Mouse (Mus musculus) intestine, embryonic 16.5 days (tissue): ENCODE measurements around the gene Ccdc177. TPM values are rescaled to one million over a fixed set of nuclear protein-coding genes. Genes with fewer than 3 reads are reported as not detected.

ENCODE experiments used
- ATAC-seq: fragments of 200-750 bp; cut with Nextera tagmentation; 2 replicates; pipeline ENCODE4 v1.8.0; 2017; ENCODE audit warnings: moderate TSS enrichment, moderate library complexity
- H3K27ac ChIP-seq: fragments of 300-500 bp; sonication (generic); 2 replicates; pipeline ENCODE4 v1.5.1; 2014; ENCODE audit warnings: mild to moderate bottlenecking, low read length
- H3K27me3 ChIP-seq: fragments of 300-500 bp; sonication (generic); replicated peaks from 2 replicates; pipeline ENCODE4 v1.6.1; 2014; ENCODE audit warnings: low read length, control low read depth, mixed read lengths; ENCODE audit not compliant: control insufficient read depth, insufficient read depth
- H3K36me3 ChIP-seq: fragments of 300-500 bp; sonication (generic); 2 replicates; pipeline ENCODE4 v1.6.1; 2014; ENCODE audit warnings: low read length, control low read depth; ENCODE audit not compliant: control insufficient read depth, insufficient read depth
- H3K4me1 ChIP-seq: fragments of 300-500 bp; sonication (generic); 2 replicates; pipeline ENCODE4 v1.6.1; 2014; ENCODE audit warnings: low read length, control low read depth, mixed read lengths; ENCODE audit not compliant: control insufficient read depth, insufficient read depth
- H3K4me2 ChIP-seq: fragments of 300-500 bp; sonication (generic); 2 replicates; pipeline ENCODE4 v1.6.1; 2014; ENCODE audit warnings: low read depth, low read length, control low read depth
- H3K4me3 ChIP-seq: fragments of 300-500 bp; sonication (generic); 2 replicates; pipeline ENCODE4 v1.5.1; 2014; ENCODE audit warnings: mild to moderate bottlenecking, low read length
- H3K9ac ChIP-seq: fragments of 300-500 bp; sonication (generic); 2 replicates; pipeline ENCODE4 v1.6.1; 2014; ENCODE audit warnings: low read depth, low read length
- H3K9me3 ChIP-seq: fragments of 300-500 bp; sonication (generic); 2 replicates; pipeline ENCODE4 v1.6.1; 2016; ENCODE audit warnings: low read length, control low read depth; ENCODE audit not compliant: control insufficient read depth
- WGBS: fragments of 180-500 bp; shearing (Covaris S2); extraction: QIAGEN DNeasy Blood & Tissue Kit; methylation state at CpG from one replicate; pipeline ENCODE4 v1.1.7; 2014; 5-methylcytosine and 5-hydroxymethylcytosine counted together
- polyA plus RNA-seq: library from polyadenylated mRNA; unstranded; fragments of >200 nt; fragmentation: Nextera tagmentation; extraction: Ambion mirVana; gene quantifications from 2 replicates; pipeline ENCODE4 v1.2.1, GENCODE M21; 2015

Ccdc177 gene
- polyA plus RNA-seq, 1 experiment from 2014 or later: 0.02 TPM

DNA sequence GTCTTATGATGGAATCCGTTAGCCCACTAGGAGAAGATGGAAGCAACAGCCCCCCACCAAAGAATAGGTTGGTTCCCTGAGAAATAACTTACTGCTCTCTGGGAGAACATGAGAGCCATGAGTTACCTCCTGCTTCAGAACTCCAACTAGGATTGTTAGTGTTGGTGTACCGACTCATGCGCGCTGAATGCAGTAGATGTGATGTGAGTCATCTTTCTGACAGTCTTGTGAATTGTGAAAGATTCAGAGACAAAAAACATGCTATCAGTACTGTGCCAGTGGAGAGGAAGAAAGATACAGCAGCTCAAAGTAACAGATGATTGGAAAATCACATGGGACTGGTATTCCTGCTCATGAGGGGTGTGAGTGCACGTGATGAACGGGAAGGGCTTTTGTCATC lies 8.9 kb downstream of the Ccdc177 start:
- no peaks in the 10 kb centered on the region for H3K36me3 ChIP-seq
- WGBS: 87% methylated on average over 6 of the region's 6 CpGs

DNA sequence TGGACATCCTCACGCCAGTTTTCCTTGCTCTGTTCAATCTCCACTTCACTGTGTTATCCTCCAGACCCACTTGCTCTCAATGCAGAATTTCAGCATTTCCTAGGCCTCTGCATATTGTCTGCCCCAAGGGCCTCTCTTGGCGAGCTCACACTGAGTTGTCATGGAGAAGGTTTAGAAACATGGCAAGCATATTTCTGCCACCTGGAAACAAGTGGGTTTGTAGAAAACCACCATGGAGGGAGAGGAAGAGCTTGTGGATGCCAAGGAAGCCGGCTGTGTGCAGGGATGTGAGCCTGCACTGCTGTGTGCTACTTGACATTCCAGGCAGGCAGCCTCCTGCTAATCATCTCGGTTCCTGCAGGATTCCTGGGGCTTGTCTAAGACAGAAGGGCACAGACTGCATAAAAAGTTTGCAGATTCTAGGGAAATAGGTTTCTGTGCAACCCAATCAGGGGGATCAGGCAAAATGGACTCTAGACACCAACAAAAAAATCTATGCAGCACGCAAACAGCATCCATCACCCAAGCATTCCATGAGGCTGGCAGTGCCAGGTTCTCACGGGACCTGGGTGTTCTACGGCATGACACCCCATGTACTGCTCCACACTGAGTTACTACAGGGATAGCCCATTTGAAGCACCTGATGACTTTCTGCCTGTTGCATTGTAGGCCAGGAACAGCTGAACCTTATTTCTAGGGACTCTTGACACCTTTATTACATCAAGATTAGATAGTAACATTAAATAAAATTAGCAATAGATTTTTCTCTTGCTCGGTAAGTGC lies 14.3 kb downstream of the Ccdc177 start:
- no peaks in the 10 kb centered on the region for H3K36me3 ChIP-seq
- H3K4me3 ChIP-seq: no peak overlapping the region
- no peaks in the 10 kb centered on the region for H3K9me3 ChIP-seq
- H3K4me2 ChIP-seq: no peak overlapping the region
- H3K4me1 ChIP-seq: no peaks in the 10 kb centered on the region
- H3K27me3 ChIP-seq: no peaks in the 10 kb centered on the region; the same call in 1 of the 2 replicates
- ATAC-seq: no peak
- H3K27ac ChIP-seq: peak overlapping the region; percentile 21; the same call in 1 of the 2 replicates
- H3K9ac ChIP-seq: no peak overlapping the region
- 55% methylated on average over 8 of the region's 8 CpGs for WGBS

More for the DNA sequence above, 8.9 kb downstream of the Ccdc177 start:
- Histone ChIP-seq H3K27ac (no peak overlapping the region), H3K9ac (no peak overlapping the region), H3K27me3 (peaks cover 17% of the 10 kb centered on the region), H3K4me2 (no peak overlapping the region), H3K4me3 (no peak overlapping the region), H3K9me3 (no peaks in the 10 kb centered on the region), H3K4me1 (no peaks in the 10 kb centered on the region)
- ATAC-seq: no peak

DNA sequence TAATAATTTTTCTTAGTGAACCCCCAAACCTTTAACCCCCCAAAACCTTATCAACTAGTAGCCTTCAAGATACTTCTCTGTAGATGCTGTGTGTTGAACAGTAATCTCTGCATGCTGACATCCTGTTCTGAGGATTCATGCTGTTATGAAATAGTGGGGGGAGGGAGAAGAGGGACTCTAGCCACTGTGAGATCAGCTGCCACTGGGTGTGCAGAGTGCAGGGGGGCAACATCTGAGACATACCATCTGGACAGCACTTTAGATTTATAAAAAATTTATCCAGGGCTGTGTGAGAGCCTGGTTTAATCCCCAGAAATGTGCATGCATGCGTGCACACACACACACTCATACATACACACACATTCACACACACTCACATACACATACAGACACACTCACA lies 15.9 kb downstream of the Ccdc177 start:
- H3K9ac ChIP-seq: no peak overlapping the region
- no peak overlapping the region for H3K4me3 ChIP-seq
- H3K9me3 ChIP-seq: no peaks in the 10 kb centered on the region
- H3K27me3 ChIP-seq: no peaks in the 10 kb centered on the region
- 63% methylated on average over 1 of the region's 1 CpGs for WGBS
- H3K36me3 ChIP-seq: no peaks in the 10 kb centered on the region
- H3K4me1 ChIP-seq: no peaks in the 10 kb centered on the region
- H3K27ac ChIP-seq: no peak overlapping the region
- no peak for ATAC-seq
- H3K4me2 ChIP-seq: no peak overlapping the region

DNA sequence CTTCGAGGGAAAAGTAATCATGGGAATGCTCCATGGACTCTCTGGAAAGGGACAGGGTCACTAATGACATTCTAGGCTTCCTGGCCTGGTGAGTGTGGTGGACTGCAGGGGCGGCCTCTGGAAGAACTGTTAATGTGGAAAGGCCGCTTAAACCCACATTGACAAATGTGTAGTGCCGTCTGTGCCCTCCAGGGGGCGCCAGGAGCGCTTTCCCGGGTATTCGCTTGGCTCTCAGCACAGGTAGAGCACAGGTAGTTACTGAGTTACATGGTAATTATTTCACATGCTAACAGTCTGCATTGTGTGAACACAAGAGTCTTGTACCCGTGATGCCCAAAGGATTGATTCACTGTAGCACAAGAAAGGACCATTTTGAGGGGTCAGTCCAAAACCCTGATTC lies 21.0 kb downstream of the Ccdc177 start:
- Histone ChIP-seq H3K27ac (no peak overlapping the region), H3K4me2 (no peak overlapping the region), H3K4me3 (no peak overlapping the region), H3K36me3 (no peaks in the 10 kb centered on the region), H3K9me3 (no peaks in the 10 kb centered on the region), H3K9ac (no peak overlapping the region), H3K27me3 (no peaks in the 10 kb centered on the region), H3K4me1 (no peaks in the 10 kb centered on the region)
- ATAC-seq: no peak
- 35% methylated on average over 9 of the region's 9 CpGs for WGBS

DNA sequence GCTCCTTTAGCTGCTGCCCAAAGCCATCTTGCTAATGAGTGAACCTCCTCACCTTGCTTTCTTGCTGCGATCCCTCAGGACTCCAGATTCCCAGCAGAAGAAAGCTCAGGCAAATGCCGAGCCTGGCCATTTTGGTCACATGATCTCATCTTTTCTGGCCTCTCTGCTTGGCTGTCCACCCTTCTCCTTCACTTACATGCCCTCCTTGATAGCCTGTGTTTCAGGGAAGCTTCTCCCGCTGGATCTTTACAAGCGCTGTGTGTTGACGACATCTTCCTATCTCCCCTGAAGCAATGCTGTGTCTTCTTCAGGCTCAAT lies 23.2 kb downstream of the Ccdc177 start:
- Histone ChIP-seq H3K4me1 (no peaks in the 10 kb centered on the region), H3K27me3 (no peaks in the 10 kb centered on the region), H3K36me3 (no peaks in the 10 kb centered on the region), H3K4me3 (no peak overlapping the region), H3K4me2 (no peak overlapping the region), H3K27ac (no peak overlapping the region), H3K9me3 (no peaks in the 10 kb centered on the region), H3K9ac (no peak overlapping the region)
- no peak for ATAC-seq
- 64% methylated on average over 5 of the region's 5 CpGs for whole genome bisulfite sequencing

DNA sequence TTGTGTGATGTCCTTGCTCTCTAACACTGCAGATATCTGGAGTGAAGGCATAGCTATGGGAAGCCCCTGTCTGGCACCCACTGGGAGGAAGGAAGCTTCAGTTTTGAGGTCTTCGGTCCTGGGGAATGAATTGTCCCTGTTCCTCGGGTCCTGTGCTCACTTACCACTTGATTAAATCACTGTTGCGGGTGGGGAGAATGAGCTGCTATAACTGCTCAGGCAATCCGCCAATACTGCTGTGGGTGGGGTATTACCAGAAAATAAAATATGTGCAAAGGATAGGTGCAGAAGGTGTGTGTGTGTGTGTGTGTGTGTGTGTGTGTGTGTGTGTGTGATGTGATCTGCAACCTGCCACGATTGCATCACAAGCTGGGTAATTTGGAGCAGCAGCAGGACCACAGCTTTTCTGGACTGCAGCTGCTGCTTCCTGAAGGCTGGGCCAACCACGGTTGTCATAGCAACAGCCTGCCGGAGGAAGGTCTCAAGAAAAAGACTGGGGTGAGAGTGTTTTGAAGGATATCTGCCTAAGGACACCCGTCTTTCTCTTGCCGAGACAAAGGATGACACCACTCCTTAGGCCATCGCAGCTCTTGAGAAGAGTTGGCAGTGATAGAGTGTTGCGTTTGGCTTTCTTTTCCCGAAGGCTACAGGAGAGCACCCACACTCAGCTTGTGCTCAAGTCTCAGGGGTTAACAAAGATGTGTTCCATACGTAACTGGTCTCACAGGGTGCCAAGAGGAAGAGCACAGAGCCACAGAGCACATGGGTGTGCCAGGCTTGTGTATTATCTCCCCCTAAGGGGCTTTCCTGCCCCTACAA lies 23.8 kb downstream of the Ccdc177 start:
- Histone ChIP-seq H3K27me3 (no peaks in the 10 kb centered on the region), H3K36me3 (no peaks in the 10 kb centered on the region), H3K9ac (no peak overlapping the region), H3K4me1 (no peaks in the 10 kb centered on the region), H3K4me3 (no peak overlapping the region), H3K27ac (no peak overlapping the region), H3K4me2 (no peak overlapping the region), H3K9me3 (no peaks in the 10 kb centered on the region)
- WGBS: 26% methylated on average over 13 of the region's 13 CpGs
- ATAC-seq: no peak

DNA sequence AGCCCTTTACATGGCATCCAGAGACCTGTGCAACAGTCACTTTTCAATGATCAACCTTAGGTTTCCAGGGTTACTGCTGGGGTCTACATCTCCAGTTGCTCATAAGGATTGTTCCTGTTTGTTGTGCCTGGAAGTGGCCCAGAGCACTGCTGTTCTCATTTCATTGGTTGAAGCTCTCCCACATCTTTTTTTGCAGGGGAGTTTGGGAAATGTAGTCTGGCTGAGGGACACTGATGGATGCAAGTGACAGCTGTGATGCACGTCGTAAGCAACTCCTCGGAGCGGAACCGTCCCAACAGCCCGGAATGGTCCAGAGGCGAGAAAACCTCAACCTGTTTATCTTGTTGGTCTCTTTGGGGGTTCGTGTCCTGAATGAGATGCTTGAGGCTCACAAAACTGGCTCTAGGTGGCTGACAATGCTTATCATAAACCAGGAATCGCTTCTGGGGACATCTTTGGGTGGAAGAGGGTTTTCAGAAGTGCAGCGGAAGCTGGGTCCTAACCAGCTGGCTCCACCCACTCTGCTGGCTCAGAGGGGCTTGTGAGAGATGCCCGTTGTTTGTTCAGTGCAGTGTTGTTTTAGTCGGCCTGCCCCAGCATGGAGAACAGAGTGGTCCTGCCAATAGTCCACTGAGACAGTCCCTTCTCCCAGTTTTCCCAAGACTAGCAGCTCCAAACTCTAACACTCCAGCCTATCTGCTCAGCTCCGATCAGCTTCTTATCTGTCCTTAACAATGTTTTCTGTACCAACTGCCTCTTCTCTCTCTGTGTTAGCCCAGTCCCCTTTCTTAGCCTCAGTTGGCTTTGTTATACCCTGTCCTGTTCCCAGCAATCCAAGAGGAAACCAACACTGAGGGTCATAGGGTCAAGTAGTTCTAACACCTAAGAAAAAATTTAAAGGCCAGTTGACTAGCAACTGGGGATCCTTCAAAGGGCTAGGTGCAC lies 25.7 kb downstream of the Ccdc177 start:
- no peak for ATAC-seq
- Histone ChIP-seq H3K27me3 (no peaks in the 10 kb centered on the region), H3K36me3 (no peaks in the 10 kb centered on the region), H3K27ac (no peak overlapping the region), H3K4me1 (peaks cover 3% of the 10 kb centered on the region; the same call in 1 of the 2 replicates), H3K4me2 (no peak overlapping the region), H3K9me3 (no peaks in the 10 kb centered on the region), H3K9ac (no peak overlapping the region), H3K4me3 (no peak overlapping the region)
- 59% methylated on average over 13 of the region's 13 CpGs for WGBS

DNA sequence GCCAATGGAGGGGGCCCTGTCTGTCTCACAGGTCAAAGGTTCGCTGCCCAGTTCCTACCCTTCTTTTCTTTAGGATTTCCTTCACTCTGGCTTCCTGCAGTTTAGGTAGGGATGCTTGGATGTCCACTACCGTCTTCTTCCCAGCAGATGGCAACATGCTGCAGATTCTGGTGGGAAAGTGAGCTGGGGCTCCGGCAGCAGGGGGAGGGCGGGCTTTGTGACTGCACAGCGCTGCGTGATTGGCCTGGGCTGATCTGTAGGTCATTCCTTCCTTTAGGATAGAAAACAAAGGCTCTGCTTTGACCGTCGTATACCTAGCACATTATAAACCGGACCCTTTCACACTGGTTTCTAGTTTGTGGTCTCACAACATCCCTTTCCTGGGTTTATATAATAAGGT lies 29.9 kb downstream of the Ccdc177 start:
- H3K4me2 ChIP-seq: no peak overlapping the region

More for the DNA sequence above, 29.9 kb downstream of the Ccdc177 start:
- Histone ChIP-seq H3K27ac (no peak overlapping the region), H3K9me3 (no peaks in the 10 kb centered on the region), H3K4me3 (no peak overlapping the region), H3K27me3 (no peaks in the 10 kb centered on the region), H3K9ac (no peak overlapping the region), H3K36me3 (no peaks in the 10 kb centered on the region), H3K4me1 (peaks cover 3% of the 10 kb centered on the region; the same call in 1 of the 2 replicates)
- 9% methylated on average over 9 of the region's 9 CpGs for WGBS
- ATAC-seq: peak; percentile 79
